Mouse (Mus musculus) ES-Bruce4 (cell line): ENCODE measurements at regions not wholly inside any gene's neighbourhood (a gene's known extent, or its start where the extent isn't known, plus 50 kb on each side); places are given as distances from the start of the nearest gene placed in this dataset.

Source experiments
- H3K27ac ChIP-seq: 2 replicates; pipeline ENCODE4 v1.5.1; 2012; ENCODE audit warnings: low read length, inconsistent platforms; ENCODE audit not compliant: insufficient read depth
- H3K27me3 ChIP-seq: 2 replicates; pipeline ENCODE4 v1.6.1; 2012; ENCODE audit warnings: mild to moderate bottlenecking, low read length, inconsistent platforms; ENCODE audit not compliant: control insufficient read depth, poor library complexity, insufficient read depth, severe bottlenecking
- H3K36me3 ChIP-seq: 2 replicates; pipeline ENCODE4 v1.6.1; 2012; ENCODE audit warnings: inconsistent platforms, mild to moderate bottlenecking, low read length, moderate library complexity; ENCODE audit not compliant: control insufficient read depth, poor library complexity, insufficient read depth, severe bottlenecking
- H3K4me1 ChIP-seq: one replicate; pipeline ENCODE4 v1.8.1; 2011; ENCODE audit warnings: low read length; ENCODE audit not compliant: control insufficient read depth, insufficient read depth
- H3K4me3 ChIP-seq: 2 replicates; pipeline ENCODE4 v1.5.1; 2011; ENCODE audit warnings: low read depth, mild to moderate bottlenecking, low read length
- H3K9ac ChIP-seq: 2 replicates; pipeline ENCODE4 v1.6.1; 2012; ENCODE audit warnings: low read depth, mild to moderate bottlenecking, inconsistent platforms; ENCODE audit not compliant: poor library complexity, severe bottlenecking
- H3K9me3 ChIP-seq: replicated peaks from 2 replicates; pipeline ENCODE4 v1.6.1; 2012; ENCODE audit warnings: mild to moderate bottlenecking, low read length, inconsistent platforms; ENCODE audit not compliant: control insufficient read depth, poor library complexity, insufficient read depth, severe bottlenecking
- CTCF ChIP-seq: IDR thresholded peaks from one replicate; pipeline ENCODE4 v1.8.1; 2011; ENCODE audit warnings: low read depth, low read length
- EP300 ChIP-seq: IDR thresholded peaks from 2 replicates; pipeline ENCODE4 v1.6.1; 2011; ENCODE audit warnings: low read depth, low read length; ENCODE audit not compliant: insufficient read depth
- POLR2A ChIP-seq: IDR thresholded peaks from one replicate; pipeline ENCODE4 v1.8.1; 2011; ENCODE audit warnings: low read length; ENCODE audit not compliant: insufficient read depth

- no peak overlapping the region for H3K9ac ChIP-seq
- H3K27ac ChIP-seq, result no peak overlapping the region
- H3K27me3 ChIP-seq, result no peaks in the 10 kb centered on the region
- no peaks in the 10 kb centered on the region for H3K4me1 ChIP-seq
- H3K9me3 ChIP-seq, result no peaks in the 10 kb centered on the region
- H3K36me3 ChIP-seq, result no peaks in the 10 kb centered on the region
- TF ChIP-seq CTCF (no peak), EP300 (no peak), POLR2A (no peak)
- no peak overlapping the region for H3K4me3 ChIP-seq
Measured at GRCm38 (mm10) chr9:90887405-90887804, 474.8 kb upstream of the Zic4 start.

- Histone ChIP-seq H3K4me1 (no peaks in the 10 kb centered on the region), H3K4me3 (no peak overlapping the region), H3K9ac (no peak overlapping the region), H3K27me3 (no peaks in the 10 kb centered on the region), H3K36me3 (no peaks in the 10 kb centered on the region), H3K27ac (no peak overlapping the region), H3K9me3 (no peaks in the 10 kb centered on the region)
- no peak for TF ChIP-seq CTCF
- no peak for TF ChIP-seq POLR2A
- TF ChIP-seq EP300, result no peak
Measured at GRCm38 (mm10) chr9:90890801-90891200, 471.4 kb upstream of the Zic4 start.

GRCm38 (mm10) chr9:90892816-90893215, 469.4 kb upstream of the Zic4 start:
- H3K36me3 ChIP-seq, result no peaks in the 10 kb centered on the region
- no peaks in the 10 kb centered on the region for H3K9me3 ChIP-seq
- no peak overlapping the region for H3K9ac ChIP-seq
- no peak overlapping the region for H3K4me3 ChIP-seq
- H3K27ac ChIP-seq, result no peak overlapping the region
- no peaks in the 10 kb centered on the region for H3K27me3 ChIP-seq
- H3K4me1 ChIP-seq, result no peaks in the 10 kb centered on the region
- TF ChIP-seq POLR2A (no peak), CTCF (no peak), EP300 (no peak)

GRCm38 (mm10) chr9:90903557-90903956, 458.7 kb upstream of the Zic4 start:
- Histone ChIP-seq H3K9ac (no peak overlapping the region), H3K36me3 (no peaks in the 10 kb centered on the region), H3K4me3 (no peak overlapping the region), H3K9me3 (no peaks in the 10 kb centered on the region), H3K27ac (no peak overlapping the region), H3K4me1 (no peaks in the 10 kb centered on the region), H3K27me3 (no peaks in the 10 kb centered on the region)
- TF ChIP-seq EP300 (no peak), POLR2A (no peak), CTCF (no peak)

GRCm38 (mm10) chr9:90906106-90906505, 456.1 kb upstream of the Zic4 start:
- H3K4me1 ChIP-seq, result no peaks in the 10 kb centered on the region
- H3K36me3 ChIP-seq, result no peaks in the 10 kb centered on the region
- no peak for TF ChIP-seq EP300
- no peak for TF ChIP-seq CTCF
- no peak for TF ChIP-seq POLR2A
- no peak overlapping the region for H3K9ac ChIP-seq
- H3K9me3 ChIP-seq, result no peaks in the 10 kb centered on the region
- no peak overlapping the region for H3K4me3 ChIP-seq
- no peaks in the 10 kb centered on the region for H3K27me3 ChIP-seq
- no peak overlapping the region for H3K27ac ChIP-seq

- H3K9ac ChIP-seq, result no peak overlapping the region
- no peak overlapping the region for H3K27ac ChIP-seq
- no peaks in the 10 kb centered on the region for H3K4me1 ChIP-seq
- H3K9me3 ChIP-seq, result no peaks in the 10 kb centered on the region
- H3K27me3 ChIP-seq, result no peaks in the 10 kb centered on the region
- H3K36me3 ChIP-seq, result no peaks in the 10 kb centered on the region
- no peak overlapping the region for H3K4me3 ChIP-seq
- TF ChIP-seq POLR2A (no peak), CTCF (no peak)
Measured at GRCm38 (mm10) chr9:90906684-90907083, 455.5 kb upstream of the Zic4 start.
